Mouse (Mus musculus) lung, postnatal 10 days (tissue): ENCODE data around the gene Ogfr.

ENCODE experiments used
- DNase-seq: peaks from one replicate; pipeline ENCODE4 v3.0.0; 2021

The Ogfr gene

GRCm38 (mm10) chr2:180610283-180610682 is 21.2 kb downstream of the Ogfr start:
- DNase-seq: no peak

- DNase-seq: no peak
These were observed 22.8 kb downstream of the Ogfr start for GRCm38 (mm10) chr2:180611882-180612281.

GRCm38 (mm10) chr2:180641576-180642554 is 52.8 kb downstream of the Ogfr start:
- DNase-seq: no peak

GRCm38 (mm10) chr2:180642555-180643260 is 53.7 kb downstream of the Ogfr start, which contains the start of gene Tcfl5:
Tcfl5 (minus strand) TSS chr2:180642708.
- DNase-seq: no peak

- no peak for DNase-seq
These were observed 54.6 kb downstream of the Ogfr start for GRCm38 (mm10) chr2:180643626-180644025.
